Mouse (Mus musculus) kidney, adult 2 months (tissue): Measurements from ENCODE around the gene Ahcy. TPM values are rescaled to one million over a fixed set of nuclear protein-coding genes. Genes with fewer than 3 reads are reported as not detected.
A peak's percentile ranks its signal among the peaks of the same experiment; 100 is the strongest.
"Not testable (repeated sequence)": the region's sequence is repeated elsewhere in the genome, so short reads cannot be mapped to it uniquely, and the experiment has no call there.

ENCODE experiments used
- DNase-seq: peaks from one replicate; pipeline ENCODE4 v3.0.0; 2021
- H3K27ac ChIP-seq: fragments of 200-500 bp; 2 replicates; pipeline ENCODE4 v1.5.1; 2012; ENCODE audit warnings: low read depth, low read length, control low read depth, inconsistent platforms; ENCODE audit not compliant: insufficient read depth
- H3K27me3 ChIP-seq: fragments of 200-500 bp; replicated peaks from 2 replicates; pipeline ENCODE4 v1.6.1; 2012; ENCODE audit warnings: mild to moderate bottlenecking, moderate library complexity, low read length, inconsistent platforms; ENCODE audit not compliant: control insufficient read depth, insufficient read depth
- H3K36me3 ChIP-seq: fragments of 200-500 bp; 2 replicates; pipeline ENCODE4 v1.6.1; 2012; ENCODE audit warnings: mild to moderate bottlenecking, moderate library complexity, low read length, inconsistent platforms; ENCODE audit not compliant: control insufficient read depth, insufficient read depth
- H3K4me1 ChIP-seq: fragments of 200-500 bp; 2 replicates; pipeline ENCODE4 v1.6.1; 2011; ENCODE audit warnings: low read length; ENCODE audit not compliant: control insufficient read depth, insufficient read depth
- H3K4me3 ChIP-seq: fragments of 200-500 bp; 2 replicates; pipeline ENCODE4 v1.5.1; 2011; ENCODE audit warnings: mild to moderate bottlenecking, low read depth, low read length, control low read depth; ENCODE audit not compliant: insufficient read depth
- CTCF ChIP-seq: fragments of 200-500 bp; conservative IDR thresholded peaks from 2 replicates; pipeline ENCODE4 v1.5.1; 2011; ENCODE audit warnings: low read depth, mild to moderate bottlenecking, control low read depth, low read length, moderate library complexity, mixed read lengths; ENCODE audit not compliant: insufficient read depth, insufficient read length
- POLR2A ChIP-seq: fragments of 200-500 bp; IDR thresholded peaks from one replicate; pipeline ENCODE4 v1.6.1; 2011; ENCODE audit warnings: low read depth, low read length, control low read depth
- WGBS: fragments of 180-500 bp; shearing (Covaris S2); methylation state at CpG from one replicate; pipeline ENCODE4 v1.1.7; 2018; 5-methylcytosine and 5-hydroxymethylcytosine counted together
- polyA plus RNA-seq: library from polyadenylated mRNA; depleted of rRNA; stranded (reverse); fragments of >200 nt; gene quantifications from 2 replicates; pipeline ENCODE4 v1.2.3, GENCODE M21; 2012; rRNA removed

Gene Ahcy
- 250 and 263 TPM in 2 replicates for polyA plus RNA-seq

DNA sequence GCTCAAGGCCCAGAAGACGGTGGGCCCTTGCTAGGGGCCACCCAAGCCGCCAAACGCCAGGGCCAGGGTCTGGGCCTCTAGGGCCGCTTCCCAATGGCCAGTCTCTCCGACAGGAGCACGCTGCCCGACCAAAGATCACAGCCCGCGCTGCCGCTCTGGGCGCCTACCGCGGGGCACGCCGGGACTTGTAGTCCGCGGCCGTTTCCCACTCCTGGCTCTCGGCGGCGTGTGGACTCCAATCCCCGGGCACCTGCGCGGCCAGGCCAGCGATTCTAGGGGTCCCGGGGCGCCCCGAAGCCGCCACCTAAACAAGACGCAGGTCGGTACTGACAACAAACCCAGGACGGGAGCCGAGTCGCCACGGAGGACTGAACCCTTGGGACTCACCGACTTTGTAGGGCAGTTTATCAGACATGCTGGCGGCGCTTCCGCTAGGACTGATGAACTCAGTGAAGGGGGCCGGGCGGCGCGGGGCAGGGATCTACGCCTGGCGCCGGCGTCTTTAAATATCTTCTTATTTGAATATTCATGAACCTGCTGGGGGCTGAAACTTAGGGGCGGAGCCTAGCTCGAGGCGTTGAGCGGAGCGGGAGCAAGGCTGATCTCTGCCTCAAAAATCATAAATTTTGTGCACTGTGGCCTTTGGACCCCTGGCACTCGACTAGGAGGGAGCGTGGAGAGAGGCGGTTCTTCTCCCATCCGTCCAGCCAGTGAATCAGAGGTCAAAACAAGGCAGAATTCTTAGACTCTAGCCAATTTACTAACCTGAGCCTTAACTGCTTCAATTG, at the start of gene Ahcy:
Gene Ahcy (minus strand): TSS at position 520 of the 788 bp plus-strand sequence.
- under 1% methylated on average over 56 of the region's 56 CpGs for whole genome bisulfite sequencing
- DNase-seq: peak; percentile 97
- H3K4me3 ChIP-seq: peak within 1 kb of the TSS; percentile 86

DNA sequence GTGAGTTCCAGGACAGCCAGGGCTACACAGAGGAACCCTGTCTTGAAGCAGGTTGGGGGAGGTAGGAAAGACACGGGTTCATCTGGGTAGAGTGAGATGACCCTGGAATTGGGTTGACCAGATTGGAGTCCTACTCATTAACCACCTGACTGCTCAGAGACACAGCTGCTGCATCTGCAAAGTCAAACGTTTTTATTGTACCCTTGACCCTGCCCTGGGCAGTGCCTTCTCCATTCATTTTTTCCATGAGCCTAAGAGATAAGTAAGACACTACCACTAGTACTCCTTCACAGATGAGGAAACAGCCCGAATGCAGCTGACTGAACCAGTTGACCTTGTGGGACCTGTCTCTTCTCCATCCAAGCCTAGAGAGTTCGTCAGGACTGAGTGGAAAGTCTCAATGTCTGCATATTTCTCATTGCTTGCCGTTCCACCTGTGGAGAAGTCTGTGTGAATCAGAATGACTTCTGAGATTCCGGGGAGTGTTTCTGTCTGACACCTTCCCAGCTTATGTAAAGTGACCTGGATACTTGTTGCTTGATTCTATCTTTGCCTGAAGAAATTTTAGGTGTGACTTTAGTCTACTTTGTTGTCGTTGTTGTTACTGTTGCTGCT, 41.0 kb upstream of the Ahcy start:
- DNase-seq: peak; percentile 67
- H3K4me1 ChIP-seq: no peaks in the 10 kb centered on the region; the same call in 1 of the 2 replicates
- no peaks in the 10 kb centered on the region for H3K27me3 ChIP-seq
- H3K27ac ChIP-seq: peak overlapping the region; percentile 8; the same call in 1 of the 2 replicates
- no peak for TF ChIP-seq CTCF
- TF ChIP-seq POLR2A: no peak
- H3K4me3 ChIP-seq: no peak overlapping the region
- 42% methylated on average over 7 of the region's 7 CpGs for WGBS
- H3K36me3 ChIP-seq: no peaks in the 10 kb centered on the region; the same call in 1 of the 2 replicates

More for the DNA sequence above, at the start of gene Ahcy:
- Histone ChIP-seq H3K27me3 (no peaks in the 10 kb centered on the region), H3K4me1 (peaks cover 15% of the 10 kb centered on the region), H3K36me3 (no peaks in the 10 kb centered on the region), H3K27ac (peak within 1 kb of the TSS; percentile 77)
- TF ChIP-seq POLR2A (no peak), CTCF (no peak)

DNA sequence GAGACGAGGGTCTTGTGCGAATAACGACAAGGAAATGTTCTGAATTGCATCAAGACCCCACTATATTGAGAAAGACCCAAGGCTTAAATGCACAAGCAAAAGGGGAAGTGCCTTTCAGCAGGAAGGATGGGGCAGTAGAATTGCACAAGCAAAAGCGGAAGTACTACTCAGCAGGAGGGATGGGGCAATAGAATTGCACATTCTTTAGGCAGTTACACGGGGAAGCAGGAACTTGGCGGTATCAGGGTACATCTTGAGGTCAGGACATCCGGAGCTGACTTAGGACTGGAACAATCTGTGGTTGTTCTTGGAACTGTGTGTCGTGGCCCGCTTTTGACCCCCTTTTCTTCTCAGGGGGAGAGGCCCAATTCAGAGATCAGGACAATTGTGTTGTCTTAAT, 33.0 kb upstream of the Ahcy start:
- not testable (repeated sequence) for H3K27ac ChIP-seq, H3K4me3 ChIP-seq, H3K4me1 ChIP-seq, H3K27me3 ChIP-seq, H3K36me3 ChIP-seq, DNase-seq
- WGBS: 79% methylated on average over 9 of the region's 9 CpGs

DNA sequence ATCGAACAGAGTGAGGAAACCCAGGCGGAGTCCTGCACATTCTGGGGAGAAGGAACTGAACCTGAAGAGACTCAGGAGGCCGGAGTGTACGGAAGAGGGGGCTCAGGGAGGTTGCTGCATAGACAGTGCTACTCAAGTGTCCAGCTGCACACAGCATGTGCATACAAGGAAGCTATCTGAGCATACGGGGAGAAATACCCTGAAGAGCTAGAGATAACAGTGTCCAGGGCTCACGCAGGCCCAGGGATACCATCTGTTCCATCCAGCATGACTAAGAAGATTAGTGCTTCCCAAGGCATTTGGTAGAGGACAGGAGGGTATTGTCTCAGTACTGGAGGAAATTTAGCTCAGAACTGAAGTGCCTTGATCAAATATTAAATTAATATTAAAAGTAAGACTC, 29.3 kb upstream of the Ahcy start:
- Histone ChIP-seq H3K27me3 (no peaks in the 10 kb centered on the region), H3K27ac (peak overlapping the region; percentile 34), H3K4me3 (no peak overlapping the region), H3K36me3 (no peaks in the 10 kb centered on the region), H3K4me1 (peaks cover 6% of the 10 kb centered on the region; the same call in 1 of the 2 replicates)
- TF ChIP-seq CTCF: no peak
- TF ChIP-seq POLR2A: no peak
- DNase-seq: no peak
- WGBS: 88% methylated on average over 6 of the region's 6 CpGs

DNA sequence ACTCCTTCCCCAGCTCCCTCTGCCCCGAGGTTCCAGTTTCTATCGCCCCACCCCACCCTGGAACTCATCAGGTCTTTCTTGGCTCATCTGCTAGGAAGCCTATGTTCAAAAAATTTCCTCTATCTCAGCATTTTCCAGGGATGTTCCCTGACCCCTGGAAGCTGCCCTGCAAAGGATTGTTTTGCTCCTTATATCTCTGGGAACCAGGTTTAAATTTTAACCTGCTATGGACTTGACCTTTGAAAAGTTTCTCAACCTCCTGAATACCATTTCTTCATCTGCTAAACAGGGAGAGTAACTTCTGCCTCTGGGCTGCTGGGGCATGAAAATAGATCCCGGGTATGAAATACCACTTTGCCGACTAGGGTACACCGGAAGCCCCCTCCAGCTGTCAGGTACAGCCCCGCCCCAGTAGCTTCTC, 27.5 kb upstream of the Ahcy start:
- no peaks in the 10 kb centered on the region for H3K36me3 ChIP-seq
- no peak overlapping the region for H3K4me3 ChIP-seq
- peaks cover 8% of the 10 kb centered on the region; the same call in 1 of the 2 replicates for H3K4me1 ChIP-seq
- DNase-seq: peak; percentile 92
- no peaks in the 10 kb centered on the region for H3K27me3 ChIP-seq
- peak overlapping the region; percentile 80 for H3K27ac ChIP-seq
- WGBS: 20% methylated on average over 6 of the region's 6 CpGs
- no peak for TF ChIP-seq CTCF
- no peak for TF ChIP-seq POLR2A

DNA sequence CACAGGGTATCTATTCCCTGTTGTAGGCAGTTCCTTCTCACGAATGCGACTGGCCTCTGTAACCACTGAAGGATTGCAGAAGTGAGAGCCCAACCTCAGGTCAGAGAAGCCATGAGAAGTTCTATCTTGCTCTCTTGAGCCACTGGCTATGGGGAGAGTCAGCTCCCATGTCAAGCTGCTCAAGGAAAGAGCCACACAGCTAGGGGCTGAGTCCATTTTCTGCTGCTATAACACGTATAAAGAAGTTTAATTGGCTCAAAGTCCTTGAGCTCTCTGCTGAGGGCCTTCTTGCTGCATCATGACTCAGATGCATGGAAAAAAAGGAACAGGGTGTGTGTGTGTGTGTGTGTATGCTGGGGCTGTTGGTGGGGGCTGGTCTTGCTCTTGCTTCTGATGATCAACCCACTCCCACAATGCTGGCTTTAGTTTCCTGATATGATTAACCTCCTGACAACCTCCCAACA, 26.5 kb upstream of the Ahcy start:
- Histone ChIP-seq H3K4me1 (peaks cover 8% of the 10 kb centered on the region; the same call in 1 of the 2 replicates), H3K36me3 (no peaks in the 10 kb centered on the region), H3K27ac (peak overlapping the region; percentile 72), H3K4me3 (no peak overlapping the region), H3K27me3 (no peaks in the 10 kb centered on the region)
- WGBS: 44% methylated on average over 3 of the region's 3 CpGs
- DNase-seq: no peak
- TF ChIP-seq CTCF: no peak

DNA sequence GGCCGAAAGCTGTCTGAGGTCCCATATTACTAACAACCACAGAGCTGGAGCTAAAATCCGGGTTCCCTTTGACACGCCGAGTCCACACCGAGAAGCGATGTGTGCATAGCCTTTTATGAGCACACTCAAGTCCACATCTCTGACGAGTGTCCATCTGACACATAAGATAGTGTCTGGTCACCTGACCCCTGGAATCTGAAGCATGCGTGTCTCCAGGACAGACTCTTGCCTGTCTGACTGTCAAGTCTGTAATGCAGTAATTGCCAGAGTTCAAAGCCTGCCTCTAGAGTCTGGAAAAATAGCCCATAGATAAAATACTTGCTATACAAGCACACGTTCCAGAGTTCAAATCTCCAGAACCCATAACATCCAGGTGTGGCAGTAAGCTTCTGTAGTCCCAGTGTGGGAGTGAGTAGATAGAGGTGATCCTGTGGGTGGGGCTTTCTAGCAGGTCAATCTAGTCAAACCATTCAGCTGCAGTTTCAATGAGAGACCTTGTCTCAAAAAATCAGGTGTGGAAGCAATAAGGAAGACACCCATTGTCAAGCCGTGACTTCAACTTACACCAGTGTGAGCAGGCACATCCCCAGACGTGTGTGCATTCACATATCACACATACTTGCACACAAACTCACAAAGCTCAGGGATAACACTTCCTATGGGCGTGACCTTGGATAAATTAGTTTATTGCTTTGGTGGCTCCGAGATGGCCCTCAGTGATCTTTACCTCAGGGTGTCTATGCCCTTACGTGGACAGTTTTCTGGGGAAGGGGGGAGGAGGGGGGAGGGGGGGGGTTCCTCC, 25.9 kb upstream of the Ahcy start:
- H3K4me3 ChIP-seq: no peak overlapping the region
- WGBS: 70% methylated on average over 14 of the region's 14 CpGs
- H3K36me3 ChIP-seq: no peaks in the 10 kb centered on the region
- H3K4me1 ChIP-seq: peaks cover 8% of the 10 kb centered on the region; the same call in 1 of the 2 replicates
- no peak for DNase-seq
- no peak for TF ChIP-seq CTCF
- no peak for TF ChIP-seq POLR2A
- H3K27ac ChIP-seq: peak overlapping the region; percentile 51
- H3K27me3 ChIP-seq: no peaks in the 10 kb centered on the region
